Mouse (Mus musculus) intestine, embryonic 14.5 days (tissue): ENCODE results near the gene Myl6. TPM values are rescaled to one million over a fixed set of nuclear protein-coding genes. Genes with fewer than 3 reads are reported as not detected.

Experiments
- ATAC-seq: fragments of 200-750 bp; cut with Nextera tagmentation; replicated peaks from 2 replicates; pipeline ENCODE4 v1.8.0; 2017; ENCODE audit warnings: low read depth, moderate number of reproducible peaks, moderate TSS enrichment, moderate library complexity; ENCODE audit not compliant: low FRiP score, low TSS enrichment
- DNase-seq: peaks from one replicate; pipeline ENCODE4 v3.0.0-alpha.2; 2018; ENCODE audit warnings: low spot score
- H3K27ac ChIP-seq: fragments of 300-500 bp; sonication (generic); 2 replicates; pipeline ENCODE4 v1.5.1; 2014; ENCODE audit warnings: low read depth, mild to moderate bottlenecking, control low read depth
- H3K27me3 ChIP-seq: fragments of 300-500 bp; sonication (generic); replicated peaks from 2 replicates; pipeline ENCODE4 v1.6.1; 2014; ENCODE audit warnings: low read length, control low read depth; ENCODE audit not compliant: control insufficient read depth, insufficient read depth
- H3K36me3 ChIP-seq: fragments of 300-500 bp; sonication (generic); 2 replicates; pipeline ENCODE4 v1.6.1; 2014; ENCODE audit warnings: low read length, control low read depth; ENCODE audit not compliant: control insufficient read depth, insufficient read depth
- H3K4me1 ChIP-seq: fragments of 300-500 bp; sonication (generic); replicated peaks from 2 replicates; pipeline ENCODE4 v1.6.1; 2014; ENCODE audit warnings: low read length, control low read depth, mixed read lengths; ENCODE audit not compliant: control insufficient read depth, insufficient read depth
- H3K4me2 ChIP-seq: fragments of 300-500 bp; sonication (generic); 2 replicates; pipeline ENCODE4 v1.6.1; 2014; ENCODE audit warnings: low read length
- H3K4me3 ChIP-seq: fragments of 300-500 bp; sonication (generic); 2 replicates; pipeline ENCODE4 v1.5.1; 2014; ENCODE audit warnings: low read depth, low read length, control low read depth, mixed read lengths
- H3K9ac ChIP-seq: fragments of 300-500 bp; sonication (generic); 2 replicates; pipeline ENCODE4 v1.6.1; 2014; ENCODE audit warnings: mild to moderate bottlenecking, low read length
- H3K9me3 ChIP-seq: fragments of 300-500 bp; sonication (generic); 2 replicates; pipeline ENCODE4 v1.6.1; 2016; ENCODE audit warnings: low read length, control low read depth; ENCODE audit not compliant: control insufficient read depth
- WGBS: fragments of 180-500 bp; shearing (Covaris S2); extraction: QIAGEN DNeasy Blood & Tissue Kit; methylation state at CpG from one replicate; pipeline ENCODE4 v1.1.7; 2014; 5-methylcytosine and 5-hydroxymethylcytosine counted together
- polyA plus RNA-seq: library from polyadenylated mRNA; unstranded; fragments of >200 nt; fragmentation: Nextera tagmentation; extraction: Ambion mirVana; gene quantifications from 2 replicates; pipeline ENCODE4 v1.2.1, GENCODE M21; 2014

Gene Myl6
- polyA plus RNA-seq, 1 experiment from 2014 or later = 1,777 TPM

DNA sequence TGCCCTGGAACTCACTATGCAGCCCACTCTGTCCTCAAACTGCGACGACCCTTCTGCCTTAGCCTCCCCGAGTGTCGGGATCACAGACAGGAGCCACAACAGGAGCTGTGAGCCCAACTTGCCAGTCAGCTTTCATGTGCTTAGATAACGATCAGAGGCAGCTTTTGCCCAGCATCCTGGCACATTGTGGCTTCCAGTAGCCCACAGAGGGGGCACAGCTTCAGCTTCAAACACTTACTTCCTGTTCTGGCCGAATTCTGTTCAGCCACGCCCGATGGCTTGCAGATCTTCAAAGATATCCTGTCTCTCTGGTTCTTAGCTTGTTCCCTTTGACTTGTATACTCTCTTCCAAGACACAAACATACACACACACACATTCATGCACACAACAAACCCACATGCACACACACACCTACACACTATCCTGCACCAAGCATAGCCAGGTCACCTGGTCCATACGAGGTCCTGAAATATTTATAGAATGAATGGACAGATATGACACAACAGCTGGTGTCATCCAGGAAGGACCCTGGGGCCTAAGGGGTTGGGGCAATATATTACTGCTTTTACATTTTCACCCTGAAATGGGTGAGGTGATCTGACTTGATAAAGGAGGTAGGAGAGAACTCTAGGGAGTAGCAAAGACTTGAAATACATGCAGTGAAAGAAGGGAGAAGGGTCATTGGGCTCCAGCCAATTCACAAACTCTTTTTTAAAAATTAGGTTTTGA is 10.9 kb upstream of the Myl6 start:
- peaks cover 5% of the 10 kb centered on the region; the same call in 1 of the 2 replicates for H3K4me1 ChIP-seq
- no peak overlapping the region for H3K4me3 ChIP-seq
- ATAC-seq (no peak), DNase-seq (no peak)
- peaks cover 6% of the 10 kb centered on the region for H3K36me3 ChIP-seq
- H3K4me2 ChIP-seq = no peak overlapping the region
- H3K27me3 ChIP-seq = no peaks in the 10 kb centered on the region
- 70% methylated on average over 9 of the region's 9 CpGs for WGBS
- H3K9me3 ChIP-seq = no peaks in the 10 kb centered on the region
- H3K27ac ChIP-seq = no peak overlapping the region
- no peak overlapping the region for H3K9ac ChIP-seq

DNA sequence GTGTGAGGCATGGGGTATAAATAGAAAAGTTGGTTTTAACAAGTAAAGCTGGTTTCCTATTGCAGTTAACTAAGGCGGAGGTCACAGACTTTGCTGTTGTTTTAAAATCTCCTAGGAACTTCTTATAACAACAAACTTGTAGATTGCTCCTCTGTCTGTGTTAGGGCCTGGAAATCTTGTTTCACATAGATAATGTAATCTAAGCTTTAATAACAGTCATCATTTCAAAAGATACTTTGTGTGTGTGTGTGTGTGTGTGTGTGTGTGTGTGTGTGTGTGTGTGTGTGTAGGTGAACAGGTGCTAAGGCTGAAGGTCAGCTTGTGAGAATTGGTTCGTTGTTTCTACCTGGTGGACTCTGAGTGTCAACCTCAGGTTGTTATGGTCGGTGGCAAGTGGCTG is 10.1 kb upstream of the Myl6 start:
- Histone ChIP-seq H3K27ac (no peak overlapping the region), H3K4me3 (no peak overlapping the region), H3K4me1 (peaks cover 5% of the 10 kb centered on the region), H3K9ac (no peak overlapping the region), H3K4me2 (no peak overlapping the region), H3K36me3 (no peaks in the 10 kb centered on the region), H3K9me3 (no peaks in the 10 kb centered on the region), H3K27me3 (no peaks in the 10 kb centered on the region)
- WGBS = 86% methylated on average over 3 of the region's 3 CpGs
- no peak for DNase-seq
- no peak for ATAC-seq

DNA sequence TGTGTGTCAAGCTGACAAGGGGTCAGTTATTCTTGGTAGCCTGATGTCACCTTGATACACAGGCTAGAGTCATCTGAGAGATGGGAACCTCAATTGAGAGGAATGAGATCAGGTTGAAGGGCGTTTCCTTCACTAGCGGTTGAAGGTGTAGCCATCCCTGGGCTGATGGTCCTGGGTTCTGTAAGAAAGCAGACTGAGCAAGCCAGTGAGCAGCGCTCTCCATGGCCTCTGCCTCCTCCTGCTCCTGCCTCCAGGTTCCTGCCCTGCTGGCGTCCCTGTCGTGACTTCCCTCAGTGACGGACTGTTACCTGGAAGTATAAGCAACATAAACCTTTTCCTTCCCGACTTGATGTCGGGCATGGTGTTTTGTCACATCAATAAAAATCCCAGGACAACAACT is 9.6 kb upstream of the Myl6 start:
- no peaks in the 10 kb centered on the region for H3K9me3 ChIP-seq
- H3K9ac ChIP-seq = no peak overlapping the region
- 80% methylated on average over 8 of the region's 8 CpGs for WGBS
- no peak overlapping the region for H3K4me3 ChIP-seq
- H3K4me1 ChIP-seq = peaks cover 5% of the 10 kb centered on the region
- no peak overlapping the region for H3K27ac ChIP-seq
- no peak overlapping the region for H3K4me2 ChIP-seq
- no peaks in the 10 kb centered on the region for H3K36me3 ChIP-seq
- H3K27me3 ChIP-seq = no peaks in the 10 kb centered on the region
- no peak for DNase-seq
- no peak for ATAC-seq

DNA sequence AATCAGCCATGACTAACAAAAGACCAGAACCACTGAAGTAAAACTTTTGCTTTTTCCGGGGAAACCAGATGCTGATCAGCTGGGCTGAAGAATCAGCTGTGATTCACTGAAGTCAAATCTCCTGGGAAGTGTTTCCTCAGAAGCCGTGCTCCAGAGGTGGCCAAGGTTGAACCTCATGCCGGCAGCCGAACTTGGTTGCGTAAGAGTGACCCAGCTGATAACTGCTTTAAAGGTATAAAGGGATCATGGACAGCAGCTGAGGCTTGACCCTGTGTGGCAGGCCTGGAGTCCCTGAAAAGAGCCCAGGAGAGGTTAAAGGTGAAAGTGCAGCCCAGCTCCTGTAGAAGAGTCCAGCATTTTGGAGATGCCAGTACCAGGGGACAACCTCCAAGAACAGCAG is 8.4 kb upstream of the Myl6 start:
- WGBS = 59% methylated on average over 5 of the region's 5 CpGs
- peak overlapping the region; percentile 27; the same call in 1 of the 2 replicates for H3K27ac ChIP-seq
- peaks cover 11% of the 10 kb centered on the region for H3K4me1 ChIP-seq
- ATAC-seq (no peak), DNase-seq (no peak)
- no peak overlapping the region for H3K9ac ChIP-seq
- no peaks in the 10 kb centered on the region for H3K27me3 ChIP-seq
- no peak overlapping the region for H3K4me3 ChIP-seq
- no peak overlapping the region for H3K4me2 ChIP-seq
- H3K36me3 ChIP-seq = no peaks in the 10 kb centered on the region
- no peaks in the 10 kb centered on the region for H3K9me3 ChIP-seq

DNA sequence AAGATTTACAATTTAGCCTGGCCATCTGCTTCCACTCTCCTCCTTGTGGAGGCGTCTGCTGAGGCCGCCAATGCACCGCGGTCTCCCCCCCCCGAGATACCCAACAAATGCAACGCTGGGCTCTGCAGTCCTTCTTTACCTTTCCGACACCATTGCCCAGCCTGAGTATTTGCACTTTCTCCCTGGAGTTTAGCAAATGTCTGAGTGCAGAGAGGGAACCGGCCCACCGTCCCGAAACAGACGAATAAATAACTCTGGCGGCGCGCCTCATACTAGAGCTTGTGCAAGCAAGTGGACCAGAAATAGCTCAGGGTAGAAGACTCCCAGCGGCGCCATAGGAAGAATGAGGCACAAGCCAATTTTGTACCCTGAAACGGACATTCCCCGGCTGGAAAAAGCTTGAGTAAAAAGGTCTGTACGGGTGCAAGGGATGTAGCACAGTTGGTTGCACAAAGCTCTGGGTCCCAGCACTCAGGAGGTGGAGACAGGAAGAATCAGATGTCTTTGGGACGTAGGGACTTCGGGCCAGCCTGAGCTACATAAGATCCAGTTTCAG is 5.2 kb upstream of the Myl6 start:
- Histone ChIP-seq H3K27ac (peak overlapping the region; percentile 74), H3K4me1 (peaks cover 20% of the 10 kb centered on the region), H3K27me3 (no peaks in the 10 kb centered on the region), H3K9ac (peak overlapping the region; percentile 61), H3K36me3 (no peaks in the 10 kb centered on the region), H3K9me3 (no peaks in the 10 kb centered on the region), H3K4me3 (peak overlapping the region; percentile 58), H3K4me2 (peak overlapping the region; percentile 70)
- DNase-seq (peak; percentile 85), ATAC-seq (peak; percentile 48)
- 3% methylated on average over 21 of the region's 21 CpGs for WGBS

DNA sequence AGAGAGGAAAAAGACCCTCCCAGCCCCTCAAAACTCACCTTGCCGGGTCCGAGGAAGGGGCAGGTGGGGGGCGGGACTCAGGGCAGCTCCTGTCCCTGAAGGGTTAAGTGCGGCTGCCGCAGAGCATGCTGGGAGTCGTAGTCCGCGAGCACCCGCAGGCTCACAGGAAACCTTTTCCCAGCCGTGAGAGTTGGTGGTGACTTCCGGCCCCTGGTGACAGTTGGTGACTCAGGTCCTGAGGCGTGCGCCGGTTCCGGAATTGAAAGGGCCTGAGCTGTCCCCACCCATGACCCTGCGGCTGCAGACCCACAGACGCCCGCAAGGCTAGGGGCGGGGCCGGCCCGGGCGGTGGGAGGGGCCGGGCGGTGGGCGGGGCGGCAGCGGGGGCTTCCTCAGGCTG is 4.6 kb upstream of the Myl6 start, which contains the start of gene Myl6b:
Gene Myl6b, minus strand, starts transcription at position 96 of the 400 bp plus-strand sequence.
- WGBS = 1% methylated on average over 27 of the region's 27 CpGs

DNA sequence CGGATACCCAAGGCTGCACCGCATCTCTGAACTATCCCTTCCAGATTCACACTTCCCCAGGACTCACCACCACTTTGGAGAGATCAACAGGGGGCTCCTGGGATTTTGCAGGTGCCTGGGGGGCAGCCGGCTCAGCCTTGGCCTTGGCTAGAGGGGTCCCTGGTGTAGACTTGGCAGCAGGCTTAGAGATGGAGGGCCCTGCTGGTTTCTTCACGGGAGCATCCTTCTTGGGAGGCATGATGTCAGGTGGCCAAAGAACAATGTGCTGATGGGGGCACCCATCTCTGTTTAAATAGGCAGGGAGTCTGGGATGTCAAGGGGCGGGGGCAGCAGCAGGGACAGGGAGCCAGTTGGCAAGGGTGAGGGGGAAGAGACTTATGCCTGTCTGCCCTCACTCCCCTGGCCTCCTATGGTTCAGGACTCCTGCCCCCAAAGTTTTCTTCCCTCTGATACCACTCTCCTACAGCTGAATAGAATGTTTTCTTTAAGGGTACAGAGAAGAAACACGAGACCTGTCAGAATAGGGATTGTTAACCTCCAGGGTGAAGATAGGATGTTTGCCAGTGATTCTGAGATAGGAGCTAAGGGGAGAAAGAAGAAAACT is 3.3 kb upstream of the Myl6 start:
- 36% methylated on average over 6 of the region's 6 CpGs for WGBS

More for the DNA sequence above, 4.6 kb upstream of the Myl6 start, which contains the start of gene Myl6b:
- Histone ChIP-seq H3K4me3 (peak within 1 kb of the TSS; percentile 58), H3K4me2 (peak within 1 kb of the TSS; percentile 70), H3K27me3 (no peaks in the 10 kb centered on the region), H3K9ac (peak within 1 kb of the TSS; percentile 61), H3K4me1 (peaks cover 20% of the 10 kb centered on the region), H3K36me3 (no peaks in the 10 kb centered on the region), H3K27ac (peak within 1 kb of the TSS; percentile 74), H3K9me3 (no peaks in the 10 kb centered on the region)
- ATAC-seq (peak; percentile 84), DNase-seq (peak; percentile 95)

DNA sequence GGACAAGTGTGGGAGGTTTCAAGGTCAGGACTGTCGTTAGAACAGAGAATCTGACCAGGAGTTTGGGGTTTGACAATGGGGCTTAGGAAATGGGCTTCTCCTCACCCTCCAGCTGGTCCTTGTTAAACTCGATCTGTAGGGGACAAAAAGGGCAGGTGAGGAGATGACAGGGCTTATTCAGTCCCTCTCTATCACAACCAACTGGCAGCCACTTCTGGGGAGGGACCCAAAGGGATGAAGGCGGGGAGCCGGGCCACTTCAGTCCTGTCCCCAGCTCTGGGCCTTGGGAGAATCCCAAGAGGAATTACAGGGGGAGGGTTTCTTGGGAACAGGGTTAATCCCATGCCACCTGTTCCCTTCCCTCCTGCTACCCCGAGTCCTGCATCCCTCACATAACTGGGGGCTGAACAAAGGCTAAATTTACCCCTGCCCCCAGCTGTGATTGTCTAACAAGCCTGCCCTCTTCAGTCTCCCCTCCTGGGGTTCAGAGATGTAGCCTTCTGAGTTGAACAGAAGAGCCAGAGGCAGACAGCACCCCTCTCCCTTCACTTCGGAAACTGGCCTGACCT is 2.6 kb upstream of the Myl6 start:
- DNase-seq = no peak
- 49% methylated on average over 6 of the region's 6 CpGs for WGBS
- Histone ChIP-seq H3K27me3 (no peaks in the 10 kb centered on the region), H3K4me1 (peaks cover 22% of the 10 kb centered on the region), H3K9ac (no peak overlapping the region), H3K9me3 (no peaks in the 10 kb centered on the region), H3K4me3 (no peak overlapping the region), H3K36me3 (peaks cover 8% of the 10 kb centered on the region), H3K27ac (no peak overlapping the region), H3K4me2 (no peak overlapping the region)
- no peak for ATAC-seq

More for the DNA sequence above, 3.3 kb upstream of the Myl6 start:
- Histone ChIP-seq H3K9me3 (no peaks in the 10 kb centered on the region), H3K4me1 (peaks cover 20% of the 10 kb centered on the region), H3K27ac (no peak overlapping the region), H3K4me3 (no peak overlapping the region), H3K4me2 (no peak overlapping the region), H3K9ac (no peak overlapping the region), H3K27me3 (no peaks in the 10 kb centered on the region), H3K36me3 (peaks cover 2% of the 10 kb centered on the region; the same call in 1 of the 2 replicates)
- ATAC-seq = no peak
- DNase-seq = no peak
